Mouse (Mus musculus) liver, embryonic 14.5 days (tissue): Measurements from ENCODE around the gene Ist1. TPM values are rescaled to one million over a fixed set of nuclear protein-coding genes. Genes with fewer than 3 reads are reported as not detected.

Experiments
- ATAC-seq: fragments of 200-750 bp; cut with Nextera tagmentation; 2 replicates; pipeline ENCODE4 v1.8.0; 2017; ENCODE audit warnings: moderate number of reproducible peaks, mild to moderate bottlenecking, moderate library complexity; ENCODE audit not compliant: insufficient read depth
- DNase-seq, 3 experiments: peaks; one replicate each; pipeline ENCODE4 v3.0.0-alpha.2; 2012 to 2013; ENCODE audit warnings: low read depth in 3 of 3, low spot score in 3 of 3
- H3K27ac ChIP-seq: fragments of 300-500 bp; sonication (generic); 2 replicates; pipeline ENCODE4 v1.5.1; 2014; ENCODE audit warnings: moderate library complexity, mild to moderate bottlenecking, control low read depth, inconsistent platforms
- H3K27me3 ChIP-seq: fragments of 300-500 bp; sonication (generic); 2 replicates; pipeline ENCODE4 v1.6.1; 2014; ENCODE audit warnings: mild to moderate bottlenecking, low read length, moderate library complexity; ENCODE audit not compliant: control insufficient read depth, insufficient read depth
- H3K36me3 ChIP-seq: fragments of 300-500 bp; sonication (generic); replicated peaks from 2 replicates; pipeline ENCODE4 v1.6.1; 2014; ENCODE audit warnings: low read depth; ENCODE audit not compliant: control insufficient read depth, insufficient read depth
- H3K4me1 ChIP-seq, 2 experiments: fragments of 200-500 bp in 1 of 2; fragments of 300-500 bp in 1 of 2; sonication (generic) in 1 of 2; replicated peaks; 2 replicates each; pipeline ENCODE4 v1.6.1; 2012 to 2014; ENCODE audit warnings: antibody characterized with exemption in 1 of 2, inconsistent platforms in 1 of 2, low read length in 1 of 2; ENCODE audit not compliant: control insufficient read depth in 2 of 2, insufficient read depth in 2 of 2
- H3K4me2 ChIP-seq: fragments of 300-500 bp; sonication (generic); 2 replicates; pipeline ENCODE4 v1.6.1; 2014; ENCODE audit warnings: low read depth, mild to moderate bottlenecking, control low read depth, moderate library complexity
- H3K4me3 ChIP-seq, 2 experiments: fragments of 200-500 bp in 1 of 2; fragments of 300-500 bp in 1 of 2; sonication (generic) in 1 of 2; 2 replicates each; pipeline ENCODE4 v1.5.1; 2012 to 2014; ENCODE audit warnings: low read depth in 2 of 2, low read length in 2 of 2, mild to moderate bottlenecking in 2 of 2, control low read depth in 1 of 2, inconsistent platforms in 1 of 2, moderate library complexity in 1 of 2; ENCODE audit not compliant: insufficient read depth in 1 of 2
- H3K9ac ChIP-seq: fragments of 300-500 bp; sonication (generic); replicated peaks from 2 replicates; pipeline ENCODE4 v1.6.1; 2014; ENCODE audit warnings: mild to moderate bottlenecking, control low read depth, moderate library complexity
- H3K9me3 ChIP-seq: fragments of 300-500 bp; sonication (generic); 2 replicates; pipeline ENCODE4 v1.6.1; 2016; ENCODE audit warnings: low read length, mixed read lengths; ENCODE audit not compliant: control insufficient read depth
- CTCF ChIP-seq: IDR thresholded peaks from 2 replicates; pipeline ENCODE4 v1.5.1; 2016; ENCODE audit warnings: antibody characterized with exemption, low read depth, control low read depth
- EP300 ChIP-seq: IDR thresholded peaks from 2 replicates; pipeline ENCODE4 v1.6.1; 2016; ENCODE audit warnings: antibody characterized with exemption, low read depth
- WGBS: fragments of 180-500 bp; shearing (Covaris S2); extraction: QIAGEN DNeasy Blood & Tissue Kit; methylation state at CpG from one replicate; pipeline ENCODE4 v1.1.7; 2014; ENCODE audit not compliant: insufficient replicate concordance; 5-methylcytosine and 5-hydroxymethylcytosine counted together
- polyA plus RNA-seq, 2 experiments: library from polyadenylated mRNA; depleted of rRNA in 1 of 2; stranded (reverse) in 1 of 2; unstranded in 1 of 2; fragments of >200 nt; fragmentation: Nextera tagmentation in 1 of 2; extraction: Ambion mirVana in 1 of 2; gene quantifications; 2 replicates each; pipeline versions ENCODE4 v1.2.1 to v1.2.3; 2012 to 2014

Ist1 gene
- polyA plus RNA-seq, 2 experiments, result 19.5 to 31.1 TPM

DNA sequence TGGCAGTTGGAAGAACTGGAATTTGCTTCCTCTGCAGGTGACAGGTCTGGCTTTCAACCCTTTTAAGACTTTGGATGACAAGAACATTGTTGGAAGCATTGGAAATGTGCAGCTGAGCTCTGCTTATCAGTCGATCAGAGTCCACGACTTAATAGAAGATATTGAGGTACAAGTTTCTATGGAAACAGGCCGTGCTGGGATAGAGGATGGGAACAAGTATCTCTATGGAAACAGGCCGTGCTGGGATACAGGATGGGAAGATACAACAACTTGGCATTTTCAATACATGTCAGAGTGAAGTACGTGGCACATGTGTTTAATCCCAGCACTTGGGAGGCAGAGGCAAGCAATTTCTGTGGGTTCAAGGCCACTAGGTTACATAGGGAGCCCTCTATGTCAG is 60.6 kb downstream of the Ist1 start:
- Histone ChIP-seq H3K4me1 (no peaks in the 10 kb centered on the region), H3K36me3 (no peaks in the 10 kb centered on the region), H3K9ac (no peak overlapping the region), H3K9me3 (no peaks in the 10 kb centered on the region), H3K4me3 (no peak overlapping the region), H3K27ac (no peak overlapping the region), H3K4me2 (no peak overlapping the region), H3K27me3 (no peaks in the 10 kb centered on the region)
- WGBS, result 63% methylated on average over 5 of the region's 5 CpGs
- no peak for ATAC-seq
- DNase-seq, result no peak
- no peak for TF ChIP-seq CTCF
- TF ChIP-seq EP300, result no peak

DNA sequence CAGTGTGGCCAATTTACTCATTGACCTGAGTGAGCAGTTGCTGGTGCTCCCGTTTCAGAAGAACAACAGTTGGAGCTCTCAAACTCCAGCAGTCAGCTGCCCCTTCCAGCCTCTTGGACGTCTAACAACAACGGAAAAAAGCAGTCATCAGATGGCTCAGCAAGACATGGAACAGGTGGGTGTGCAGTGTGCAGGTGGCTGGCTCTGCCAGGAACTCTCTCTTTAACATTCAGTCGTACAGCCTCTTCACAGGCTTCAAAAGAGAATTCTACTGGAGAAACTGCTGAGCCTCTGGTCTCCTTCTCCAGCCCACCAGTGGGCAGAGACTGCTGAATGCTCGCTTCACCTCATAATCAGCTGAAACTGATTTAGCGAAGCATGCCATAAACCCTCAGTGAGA is 64.4 kb downstream of the Ist1 start:
- 54% methylated on average over 6 of the region's 6 CpGs for WGBS
- Histone ChIP-seq H3K9ac (no peak overlapping the region), H3K4me1 (no peaks in the 10 kb centered on the region), H3K9me3 (no peaks in the 10 kb centered on the region), H3K4me3 (no peak overlapping the region), H3K27me3 (no peaks in the 10 kb centered on the region), H3K27ac (no peak overlapping the region), H3K4me2 (no peak overlapping the region), H3K36me3 (no peaks in the 10 kb centered on the region)
- TF ChIP-seq CTCF, result no peak
- TF ChIP-seq EP300, result no peak
- DNase-seq, result no peak
- no peak for ATAC-seq

Other genes starting within 250 kb of the Ist1 start
- not detected in 2 replicates for gene Pmfbp1, start 199.2 kb downstream of the Ist1 start, polyA plus RNA-seq (2012; rRNA removed)
- not detected in 2 replicates for gene Pmfbp1, start 199.2 kb downstream of the Ist1 start, polyA plus RNA-seq (2014; fragmentation: Nextera tagmentation; extraction: Ambion mirVana)
- gene Dhx38, start 127.4 kb downstream of the Ist1 start, polyA plus RNA-seq (2012; rRNA removed), result 7.9 and 8.6 TPM in 2 replicates
- gene Dhx38, start 127.4 kb downstream of the Ist1 start, polyA plus RNA-seq (2014; fragmentation: Nextera tagmentation; extraction: Ambion mirVana), result 8.2 TPM in 2 replicates
- 2.2 TPM in 2 replicates for gene Txnl4b, start 127.4 kb downstream of the Ist1 start, polyA plus RNA-seq (2012; rRNA removed)
- 10.0 and 12.8 TPM in 2 replicates for gene Txnl4b, start 127.4 kb downstream of the Ist1 start, polyA plus RNA-seq (2014; fragmentation: Nextera tagmentation; extraction: Ambion mirVana)
- gene Hp, start 114.1 kb downstream of the Ist1 start, polyA plus RNA-seq (2012; rRNA removed), result 21.8 and 31.9 TPM in 2 replicates
- gene Hp, start 114.1 kb downstream of the Ist1 start, polyA plus RNA-seq (2014; fragmentation: Nextera tagmentation; extraction: Ambion mirVana), result 27.8 and 50.8 TPM in 2 replicates
- 12.5 and 14.8 TPM in 2 replicates for gene Dhodh, start 84.6 kb downstream of the Ist1 start, polyA plus RNA-seq (2012; rRNA removed)
- gene Dhodh, start 84.6 kb downstream of the Ist1 start, polyA plus RNA-seq (2014; fragmentation: Nextera tagmentation; extraction: Ambion mirVana), result 15.3 and 19.0 TPM in 2 replicates
- 0.76 and 0.88 TPM in 2 replicates for gene Pkd1l3, start 78.7 kb downstream of the Ist1 start, polyA plus RNA-seq (2012; rRNA removed)
- 0.37 and 0.71 TPM in 2 replicates for gene Pkd1l3, start 78.7 kb downstream of the Ist1 start, polyA plus RNA-seq (2014; fragmentation: Nextera tagmentation; extraction: Ambion mirVana)
- 3.2 and 4.8 TPM in 2 replicates for gene Zfp821, start 12.3 kb upstream of the Ist1 start, polyA plus RNA-seq (2012; rRNA removed)
- gene Zfp821, start 12.3 kb upstream of the Ist1 start, polyA plus RNA-seq (2014; fragmentation: Nextera tagmentation; extraction: Ambion mirVana), result 5.0 and 5.4 TPM in 2 replicates
- 2.2 and 2.5 TPM in 2 replicates for gene Atxn1l, start 44.5 kb upstream of the Ist1 start, polyA plus RNA-seq (2012; rRNA removed)
- 2.0 and 2.1 TPM in 2 replicates for gene Atxn1l, start 44.5 kb upstream of the Ist1 start, polyA plus RNA-seq (2014; fragmentation: Nextera tagmentation; extraction: Ambion mirVana)
- 12.5 and 13.8 TPM in 2 replicates for gene Ap1g1, start 85.3 kb upstream of the Ist1 start, polyA plus RNA-seq (2012; rRNA removed)
- 10.0 and 12.1 TPM in 2 replicates for gene Ap1g1, start 85.3 kb upstream of the Ist1 start, polyA plus RNA-seq (2014; fragmentation: Nextera tagmentation; extraction: Ambion mirVana)
- gene Phlpp2, start 175.3 kb upstream of the Ist1 start, polyA plus RNA-seq (2012; rRNA removed), result 6.5 TPM in 2 replicates
- gene Phlpp2, start 175.3 kb upstream of the Ist1 start, polyA plus RNA-seq (2014; fragmentation: Nextera tagmentation; extraction: Ambion mirVana), result 3.1 and 3.9 TPM in 2 replicates